Mouse (Mus musculus) heart, postnatal 0 days (tissue): Measurements from ENCODE around the gene Pusl1.

Source experiments
- CTCF ChIP-seq: IDR thresholded peaks from 2 replicates; pipeline ENCODE4 v1.5.1; 2016; ENCODE audit warnings: antibody characterized with exemption, control low read depth, low read depth
- EP300 ChIP-seq: IDR thresholded peaks from 2 replicates; pipeline ENCODE4 v1.6.1; 2016; ENCODE audit warnings: antibody characterized with exemption, low read depth

DNA sequence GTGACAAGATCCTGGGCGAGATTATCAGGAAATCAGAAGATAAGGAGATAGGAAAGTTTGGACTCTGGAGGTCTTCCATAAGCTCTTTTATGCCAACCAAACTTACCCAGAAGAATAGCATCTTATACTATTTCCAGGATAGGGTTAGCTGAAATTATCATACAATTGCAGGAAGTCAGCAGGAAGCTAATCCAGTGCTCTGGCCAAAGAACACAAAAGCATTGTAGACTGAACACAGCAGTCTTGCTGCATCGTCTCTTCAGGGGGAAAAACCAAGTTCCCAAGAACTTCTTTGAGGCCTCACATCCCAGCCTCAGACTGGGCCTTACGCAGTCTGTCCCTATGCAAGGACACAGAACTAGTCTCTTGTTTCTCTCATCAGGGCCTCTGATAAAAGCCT lies 8.0 kb downstream of the Pusl1 start:
- TF ChIP-seq CTCF: no peak
- TF ChIP-seq EP300: no peak
